Mouse (Mus musculus) B cell, adult 67 days (primary cell): ENCODE data around the gene Lingo2. TPM values are rescaled to one million over a fixed set of nuclear protein-coding genes. Genes with fewer than 3 reads are reported as not detected.

Experiments
- total RNA-seq, 2 experiments: library from RNA; stranded (reverse); gene quantifications; 4 replicates each; pipeline ENCODE4 v1.2.4; 2023

Gene Lingo2
- total RNA-seq = not detected

DNA sequence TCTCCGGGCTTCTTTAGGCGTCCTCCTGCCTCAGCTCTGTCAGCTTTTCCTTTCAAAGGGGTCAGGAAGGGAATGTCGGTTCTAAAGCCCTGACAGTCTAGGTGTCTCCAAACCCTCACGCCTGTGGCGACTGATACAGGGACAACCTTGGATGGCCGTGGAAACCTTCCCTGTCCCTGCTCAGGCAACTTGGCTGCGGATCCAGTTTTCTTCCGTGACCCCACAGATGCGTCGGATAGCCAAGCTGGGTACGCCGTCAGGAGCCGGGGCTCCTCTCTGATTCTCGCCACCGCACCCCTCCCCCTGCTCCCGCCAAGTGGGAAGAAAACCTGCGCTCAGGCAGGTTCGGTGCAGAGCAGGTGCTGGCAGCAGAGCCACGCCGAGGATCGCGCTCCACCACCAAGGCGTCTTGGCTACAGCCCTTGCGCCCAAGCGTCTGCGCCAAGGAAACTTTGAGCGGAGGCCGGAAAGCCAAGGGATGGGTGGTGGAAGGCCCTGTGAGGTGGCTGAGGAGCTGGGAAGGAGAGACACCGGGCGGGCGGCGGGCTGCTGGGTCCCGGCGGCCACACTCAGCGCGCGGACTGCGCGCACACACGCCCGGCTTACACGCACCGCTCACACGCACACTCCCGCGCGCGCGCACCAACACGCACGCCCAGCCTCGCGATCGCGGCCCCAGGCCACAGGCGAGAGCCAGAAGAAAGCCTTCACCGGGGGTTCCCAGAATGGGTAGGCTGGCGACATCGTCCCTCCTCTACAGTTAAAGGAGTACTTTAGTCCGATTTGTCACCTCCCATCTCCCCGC, at the start of gene Lingo2:
TSS of gene Lingo2 (minus strand) at position 598 of the 805 bp plus-strand sequence.

